Mouse (Mus musculus): Measurements from ENCODE around the gene Tle3.
A peak's percentile ranks its signal among the peaks of the same experiment; 100 is the strongest.

Gene Tle3

DNA sequence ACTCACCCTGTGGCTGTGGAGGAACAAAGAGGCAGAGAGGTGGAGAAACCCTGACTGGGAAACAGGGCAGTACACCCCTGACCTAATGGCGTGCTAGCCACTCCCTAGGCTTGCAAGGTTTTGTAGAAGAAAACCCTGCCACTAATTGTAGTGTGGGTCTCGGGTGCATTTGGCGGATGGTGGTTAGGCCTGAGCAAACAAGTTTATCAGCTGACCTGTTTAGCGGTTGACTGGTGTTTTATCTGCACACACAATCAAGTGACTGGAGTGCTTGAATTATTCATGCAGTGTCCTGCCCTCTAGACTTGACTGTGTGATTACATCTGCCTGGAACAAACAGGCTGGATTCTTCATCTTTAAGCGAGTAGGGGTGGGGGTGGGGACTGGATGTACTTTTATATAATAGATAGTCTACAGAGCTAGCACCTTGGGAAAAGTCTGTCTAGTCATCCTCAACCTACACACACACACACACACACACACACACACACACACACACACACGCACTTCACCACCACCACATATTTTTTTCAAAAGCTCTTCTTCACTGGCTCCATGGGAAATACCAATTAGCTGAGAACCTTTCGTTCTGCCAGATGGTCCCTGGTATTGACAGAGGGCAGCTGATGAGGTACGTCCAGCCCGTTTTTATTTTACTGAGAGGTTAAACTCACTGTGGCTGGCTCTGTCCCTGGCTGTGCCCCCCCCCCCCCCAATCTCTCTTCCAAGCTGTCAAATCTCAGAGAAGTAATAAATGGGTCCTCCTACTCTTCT, 5.7 kb downstream of the Tle3 start:
- DNase-seq: peak; percentile 46

- peak; percentile 52 for DNase-seq
These were observed 6.3 kb downstream of the Tle3 start for GRCm38 (mm10) chr9:61378516-61378915.

- DNase-seq: no peak
These were observed 7.0 kb downstream of the Tle3 start for GRCm38 (mm10) chr9:61379016-61379634.

DNA sequence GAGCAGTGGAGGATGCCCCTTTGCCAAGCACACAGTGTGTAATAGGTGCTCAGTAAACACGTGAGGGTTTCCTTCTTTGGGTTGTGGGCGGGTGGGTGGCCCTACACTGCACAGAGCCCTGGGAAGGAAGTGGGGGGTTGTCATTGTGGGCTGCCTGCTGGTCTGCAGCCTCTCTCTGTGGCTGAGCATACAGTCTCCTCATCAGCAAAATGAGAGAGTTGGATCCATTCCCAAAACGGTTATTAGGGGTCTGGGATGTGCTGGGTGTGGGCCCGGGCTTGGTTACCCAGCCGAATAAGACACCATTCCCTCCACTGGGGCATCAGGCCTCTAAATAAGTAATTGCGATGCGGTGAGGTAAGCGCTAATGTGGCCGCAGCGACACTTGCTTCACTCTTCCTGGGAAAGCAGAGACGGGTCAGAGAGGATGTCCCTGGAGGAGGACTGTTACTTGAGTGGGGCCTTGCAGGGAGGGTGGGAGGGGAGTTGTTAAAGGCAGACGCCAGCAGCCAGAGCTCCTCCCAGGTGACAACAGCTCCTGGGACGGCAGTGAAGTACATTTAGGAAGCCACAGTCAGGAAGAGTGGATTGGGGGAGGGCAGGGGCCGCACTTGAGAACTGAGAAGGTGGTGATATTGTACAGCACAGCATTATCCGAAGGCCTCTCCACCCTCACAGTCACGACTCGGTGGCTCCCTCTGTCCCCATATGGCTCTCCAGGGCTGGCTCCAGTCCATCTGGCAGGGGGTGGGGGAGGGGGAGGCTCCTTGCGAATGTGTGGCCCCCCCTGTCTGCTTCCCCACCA, 8.3 kb downstream of the Tle3 start:
- DNase-seq: peak; percentile 42

DNA sequence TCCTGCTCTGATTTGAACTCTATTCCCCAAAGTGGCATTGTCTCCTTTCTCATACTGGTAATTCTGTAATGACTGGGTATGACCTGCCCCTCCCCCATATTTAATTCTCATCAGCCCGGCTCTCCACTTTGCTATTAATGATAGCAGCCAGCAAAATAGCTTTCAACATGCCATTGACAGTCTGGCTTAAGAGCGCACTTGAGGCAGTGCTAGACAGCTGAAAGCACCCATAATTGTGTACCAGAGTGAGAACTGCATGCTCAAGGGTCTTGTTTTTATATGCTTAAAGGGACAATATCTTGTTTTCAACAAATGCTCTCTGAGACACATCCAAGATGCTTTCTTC, 8.9 kb downstream of the Tle3 start:
- peak; percentile 59 for DNase-seq

DNA sequence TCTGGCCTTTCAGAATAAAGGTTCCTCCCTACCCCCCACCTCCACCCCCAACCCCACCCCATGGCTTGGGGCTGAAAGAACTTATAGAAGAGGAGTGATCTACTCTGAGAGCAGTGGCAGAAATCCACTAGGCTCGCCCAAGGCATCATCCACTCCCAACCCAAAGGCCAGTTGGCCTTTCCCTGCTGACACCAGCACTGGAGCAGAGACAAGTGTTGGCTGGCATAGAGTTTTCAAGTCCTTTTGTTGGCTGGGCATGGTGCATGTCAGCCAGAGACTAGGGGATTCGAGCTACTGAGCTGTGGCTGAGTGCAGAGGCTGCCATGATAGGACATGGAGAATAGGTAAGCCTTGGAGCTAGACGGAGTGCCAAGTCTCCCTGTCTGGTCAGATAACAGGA, 9.3 kb downstream of the Tle3 start:
- no peak for DNase-seq

GRCm38 (mm10) chr9:61382595-61383186, 10.5 kb downstream of the Tle3 start:
- no peak for DNase-seq

- DNase-seq: no peak
These were observed 11.9 kb downstream of the Tle3 start for GRCm38 (mm10) chr9:61384101-61384500.

- DNase-seq: no peak
These were observed 12.7 kb downstream of the Tle3 start for GRCm38 (mm10) chr9:61384646-61385443.

DNA sequence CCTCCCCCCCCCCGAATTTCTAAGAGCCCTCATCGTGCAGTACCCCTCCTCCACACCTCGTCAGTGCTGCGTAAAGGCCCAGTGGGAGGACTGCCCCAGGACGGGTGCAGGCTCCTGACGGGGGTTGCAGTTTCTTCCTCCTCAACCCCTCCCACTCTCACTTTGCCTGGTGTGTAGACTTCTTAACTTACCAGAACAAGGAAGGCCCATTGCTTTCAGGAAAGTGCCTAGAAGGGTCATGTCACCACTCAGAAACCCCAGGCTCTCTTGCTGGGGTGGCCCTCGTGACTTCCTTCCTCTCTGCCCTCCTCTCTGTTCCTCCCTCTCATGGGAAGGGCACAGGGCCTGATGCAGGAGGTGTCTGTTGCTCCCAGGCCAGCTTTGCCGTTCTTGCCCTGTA, 13.6 kb downstream of the Tle3 start:
- DNase-seq: peak; percentile 74

- DNase-seq: no peak
These were observed 14.1 kb downstream of the Tle3 start for GRCm38 (mm10) chr9:61386314-61386713.

DNA sequence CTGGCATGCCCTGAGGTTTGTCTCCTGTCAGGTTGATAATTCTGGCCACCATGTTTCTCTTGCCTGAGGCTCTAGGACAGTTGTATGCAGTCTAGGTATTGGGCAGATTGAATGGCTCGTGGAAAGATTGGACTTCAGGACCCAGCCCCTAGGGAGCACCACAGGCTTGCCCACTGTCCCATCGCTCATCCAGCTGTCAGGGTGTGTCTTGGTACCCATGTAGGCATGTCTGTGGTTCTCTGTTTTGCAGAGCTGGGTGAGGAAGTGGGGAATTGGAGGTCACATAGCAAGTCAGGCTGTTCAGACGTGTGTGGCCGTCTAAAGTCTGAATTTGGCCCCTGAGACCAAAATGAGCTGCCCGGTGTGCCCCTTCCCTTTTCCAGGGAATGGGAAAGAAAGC, 15.6 kb downstream of the Tle3 start:
- peak; percentile 34 for DNase-seq

DNA sequence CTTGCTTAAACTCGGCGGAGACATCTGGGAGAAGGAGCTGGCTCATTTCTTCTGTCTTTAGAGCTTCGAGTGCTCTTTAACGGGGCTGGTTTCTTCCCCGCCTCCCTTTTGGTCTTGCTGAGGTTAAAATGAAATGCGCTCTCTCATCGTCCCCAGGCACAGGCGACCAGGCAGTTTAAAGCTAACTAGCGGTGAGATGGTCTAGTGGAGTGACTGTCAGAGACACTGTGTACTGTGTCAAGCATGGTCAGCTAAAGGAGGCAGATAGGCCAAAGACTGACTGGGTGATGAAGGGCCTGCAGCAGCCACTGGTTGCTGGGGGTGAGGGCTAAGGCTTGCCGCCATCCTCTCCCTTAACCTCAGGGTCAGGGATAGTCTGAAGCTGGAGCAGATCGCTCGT, 16.0 kb downstream of the Tle3 start:
- no peak for DNase-seq

DNA sequence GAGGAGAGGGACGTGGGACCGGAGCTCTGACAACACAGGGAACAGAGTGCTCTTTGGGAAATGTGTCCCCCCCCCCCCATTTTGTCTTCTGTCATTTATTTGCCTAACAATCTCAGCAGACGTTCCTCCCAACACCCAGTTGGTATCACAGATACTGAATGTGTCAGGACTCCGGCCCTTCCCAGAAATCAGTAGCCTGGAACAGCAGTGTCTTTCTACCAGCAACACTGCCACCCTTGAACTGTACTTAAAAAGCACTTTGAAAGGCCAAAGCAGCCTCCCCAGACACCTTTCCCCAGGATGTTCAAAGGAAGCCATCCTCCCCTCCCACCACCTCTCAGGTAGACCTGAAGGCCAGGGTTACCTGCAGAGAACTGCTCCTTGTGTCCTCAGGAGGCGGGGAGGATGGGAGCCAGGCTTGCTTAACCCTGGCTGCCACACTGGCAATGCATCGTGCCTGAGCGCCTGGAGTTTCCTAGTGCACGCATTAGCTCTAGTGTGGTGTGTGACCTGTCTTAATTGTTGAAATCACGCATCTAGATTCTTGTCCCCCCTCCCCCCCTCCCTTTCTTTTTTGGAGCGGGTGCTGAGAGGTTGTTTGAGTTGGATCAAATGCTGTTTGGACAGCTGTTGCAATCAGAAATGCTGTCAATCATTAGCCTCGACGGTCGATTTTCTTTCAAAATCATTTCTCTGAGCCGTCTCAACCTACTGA, 16.7 kb downstream of the Tle3 start:
- peak; percentile 34 for DNase-seq

- DNase-seq: no peak
These were observed 17.2 kb downstream of the Tle3 start for GRCm38 (mm10) chr9:61389404-61389701.

DNA sequence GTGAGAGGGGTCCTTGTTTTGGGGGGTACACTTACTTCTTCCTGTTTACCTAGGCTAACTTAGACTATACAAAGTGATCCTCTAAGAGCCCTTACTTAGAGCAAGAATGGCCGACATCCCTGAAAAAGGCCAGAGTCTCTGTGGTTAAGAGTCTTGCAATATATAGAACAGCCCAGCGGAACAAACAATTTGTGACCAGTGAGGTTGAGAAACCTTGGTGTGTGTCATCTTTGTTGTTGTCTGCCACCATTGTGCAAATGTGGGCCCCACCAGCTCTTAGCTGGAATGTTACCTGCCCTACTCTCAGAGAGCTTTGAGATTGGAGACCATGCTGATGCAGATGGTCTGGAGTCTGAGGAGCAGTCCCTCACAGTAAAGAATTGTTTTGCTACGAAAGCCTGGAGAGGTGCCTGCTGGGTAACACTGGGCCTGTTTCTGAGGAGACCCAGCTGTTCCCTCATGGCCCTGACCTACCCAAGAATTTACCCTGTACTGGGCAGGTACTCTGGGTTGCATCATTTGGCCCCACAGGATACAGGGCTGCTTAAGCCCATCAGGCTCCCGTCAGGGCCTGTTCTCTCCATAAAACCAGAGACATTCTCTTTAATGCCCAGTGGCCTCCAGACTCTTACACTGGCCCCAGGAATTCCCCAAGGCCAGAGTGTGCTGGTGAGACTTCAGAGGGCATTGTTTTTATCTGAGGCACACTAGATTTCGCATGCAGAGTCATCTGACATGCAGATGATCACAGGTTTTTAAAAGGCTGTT, 19.6 kb downstream of the Tle3 start:
- peak; percentile 58 for DNase-seq

DNA sequence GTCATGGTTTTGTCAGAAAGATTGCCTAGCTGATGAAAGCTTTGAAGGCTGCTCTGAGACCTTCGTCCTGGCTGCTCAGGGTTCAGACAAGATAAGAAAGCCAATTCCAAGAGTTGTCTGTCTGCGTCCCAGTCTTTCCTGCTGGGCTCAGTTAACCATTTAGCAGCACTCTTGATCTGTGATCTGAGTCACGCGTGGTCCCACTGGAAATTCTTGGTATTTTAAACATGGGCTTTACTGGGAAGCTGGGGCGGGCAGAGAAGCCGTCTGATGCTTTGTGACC, 20.1 kb downstream of the Tle3 start:
- DNase-seq: no peak

- no peak for DNase-seq
These were observed 21.0 kb downstream of the Tle3 start for GRCm38 (mm10) chr9:61393161-61393560.

DNA sequence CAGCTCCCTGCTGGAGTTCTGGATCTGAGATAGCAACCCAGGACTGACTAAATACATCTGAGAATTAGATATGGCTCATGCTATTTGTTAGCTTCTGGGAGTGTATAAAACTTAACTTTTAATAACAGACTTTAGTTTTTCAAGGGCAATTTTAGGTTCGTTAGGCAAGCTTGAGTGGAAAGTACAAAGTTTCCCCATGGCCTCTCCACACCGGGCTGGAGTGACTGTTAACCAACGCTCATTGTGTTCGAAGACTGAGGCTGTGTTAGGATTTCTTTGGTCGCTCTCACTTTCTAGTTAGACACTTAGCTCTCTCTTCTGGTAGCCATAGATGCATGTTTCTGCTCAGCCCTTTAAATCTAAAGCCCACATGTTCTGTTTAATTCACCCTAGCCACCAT, 21.7 kb downstream of the Tle3 start:
- no peak for DNase-seq

DNA sequence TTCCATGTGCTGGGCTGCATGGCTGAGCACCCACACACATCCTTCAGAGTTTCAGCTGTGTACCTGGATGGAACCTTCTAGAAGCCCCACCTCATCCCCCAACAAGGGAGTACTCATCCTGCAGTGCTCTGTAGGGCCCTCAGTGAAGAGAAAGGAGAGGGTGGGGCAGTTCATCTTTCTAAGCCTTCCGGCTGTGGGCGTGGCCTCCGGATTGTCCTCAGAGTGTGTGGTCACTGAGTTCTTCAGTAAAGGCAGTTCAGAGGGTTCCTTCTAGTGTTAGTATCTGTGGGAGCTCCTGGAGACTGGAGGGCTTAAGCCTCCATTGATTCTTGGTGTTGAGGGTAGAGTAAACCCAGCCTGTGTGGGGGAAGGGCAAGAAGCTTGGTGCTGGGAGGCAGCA, 22.9 kb downstream of the Tle3 start:
- DNase-seq: no peak

DNA sequence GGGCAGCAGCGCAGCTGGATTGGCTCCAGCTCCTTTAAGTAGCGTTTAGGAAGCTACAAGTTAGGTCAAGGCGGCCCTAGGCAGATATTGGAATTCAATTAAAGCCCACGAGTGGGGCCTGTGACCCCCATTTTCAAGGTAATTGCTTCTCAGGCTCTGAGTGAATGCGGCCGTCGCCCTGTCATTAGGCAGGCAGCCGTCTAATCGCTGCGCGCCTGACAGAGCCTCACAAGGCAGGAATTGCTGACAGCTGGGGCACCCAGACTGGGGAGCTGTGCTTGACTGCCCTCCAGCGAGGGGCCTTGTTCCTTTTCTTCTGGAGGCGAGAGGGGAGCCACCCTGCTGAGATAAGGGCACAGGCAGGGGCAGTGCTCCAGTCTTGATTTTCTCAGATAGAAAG, 24.3 kb downstream of the Tle3 start:
- no peak for DNase-seq

DNA sequence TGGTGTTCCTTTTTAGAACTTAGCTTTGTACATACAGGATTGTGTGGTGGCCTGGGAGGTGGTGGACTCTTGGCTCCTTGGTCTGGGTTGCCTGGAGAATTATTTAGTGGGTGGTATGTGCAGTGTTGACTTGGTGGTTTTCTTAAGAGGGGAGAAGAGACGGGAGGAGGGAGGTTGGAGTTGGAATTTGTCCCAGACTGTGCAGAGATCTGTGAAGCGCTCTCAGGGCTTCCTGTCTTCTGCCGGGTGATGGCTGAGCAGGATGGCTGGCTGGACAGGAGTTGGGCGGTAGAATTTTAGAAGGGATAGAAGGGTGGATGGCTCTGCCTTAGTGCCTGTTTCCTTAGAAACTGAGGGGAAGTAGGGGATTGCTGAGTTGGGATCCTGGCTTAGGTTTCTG, 25.0 kb downstream of the Tle3 start:
- no peak for DNase-seq
